Mouse (Mus musculus) thymus, adult 2 months (tissue): Measurements from ENCODE around the gene Gigyf1. TPM values are rescaled to one million over a fixed set of nuclear protein-coding genes. Genes with fewer than 3 reads are reported as not detected.

Experiments
- DNase-seq: peaks from one replicate; pipeline ENCODE4 v3.0.0; 2021
- H3K27ac ChIP-seq: fragments of 200-500 bp; 2 replicates; pipeline ENCODE4 v1.5.1; 2012; ENCODE audit warnings: low read length, control low read depth; ENCODE audit not compliant: control insufficient read depth, insufficient read depth
- H3K27me3 ChIP-seq: fragments of 200-500 bp; 2 replicates; pipeline ENCODE4 v1.6.1; 2012; ENCODE audit warnings: mild to moderate bottlenecking, low read length, moderate library complexity, mixed read lengths; ENCODE audit not compliant: control insufficient read depth, insufficient read depth
- H3K36me3 ChIP-seq: fragments of 200-500 bp; 2 replicates; pipeline ENCODE4 v1.6.1; 2012; ENCODE audit warnings: mild to moderate bottlenecking, low read length, moderate library complexity; ENCODE audit not compliant: control insufficient read depth, insufficient read depth
- H3K4me1 ChIP-seq: fragments of 200-500 bp; replicated peaks from 2 replicates; pipeline ENCODE4 v1.6.1; 2012; ENCODE audit warnings: low read length; ENCODE audit not compliant: control insufficient read depth, insufficient read depth
- H3K4me3 ChIP-seq: fragments of 200-500 bp; 2 replicates; pipeline ENCODE4 v1.5.1; 2012; ENCODE audit warnings: mild to moderate bottlenecking, low read length, control low read depth, moderate library complexity; ENCODE audit not compliant: control insufficient read depth, insufficient read depth
- CTCF ChIP-seq: fragments of 200-500 bp; IDR thresholded peaks from 2 replicates; pipeline ENCODE4 v1.5.1; 2012; ENCODE audit warnings: mild to moderate bottlenecking, control low read depth, low read length, moderate library complexity, borderline replicate concordance; ENCODE audit not compliant: control insufficient read depth, poor library complexity, insufficient read depth; ENCODE audit errors: extremely low read depth
- POLR2A ChIP-seq: fragments of 200-500 bp; IDR thresholded peaks from 2 replicates; pipeline ENCODE4 v1.6.1; 2012; ENCODE audit warnings: mild to moderate bottlenecking, low read length, control low read depth, moderate library complexity; ENCODE audit not compliant: control insufficient read depth, poor library complexity, insufficient read depth; ENCODE audit errors: extremely low read depth
- WGBS: fragments of 180-500 bp; shearing (Covaris S2); methylation state at CpG from one replicate; pipeline ENCODE4 v1.1.7; 2018; 5-methylcytosine and 5-hydroxymethylcytosine counted together
- polyA plus RNA-seq: library from polyadenylated mRNA; depleted of rRNA; stranded (reverse); fragments of >200 nt; gene quantifications from 2 replicates; pipeline ENCODE4 v1.2.3, GENCODE M21; 2012

Gigyf1 gene
- polyA plus RNA-seq, 1 experiment, result 84.3 TPM

DNA sequence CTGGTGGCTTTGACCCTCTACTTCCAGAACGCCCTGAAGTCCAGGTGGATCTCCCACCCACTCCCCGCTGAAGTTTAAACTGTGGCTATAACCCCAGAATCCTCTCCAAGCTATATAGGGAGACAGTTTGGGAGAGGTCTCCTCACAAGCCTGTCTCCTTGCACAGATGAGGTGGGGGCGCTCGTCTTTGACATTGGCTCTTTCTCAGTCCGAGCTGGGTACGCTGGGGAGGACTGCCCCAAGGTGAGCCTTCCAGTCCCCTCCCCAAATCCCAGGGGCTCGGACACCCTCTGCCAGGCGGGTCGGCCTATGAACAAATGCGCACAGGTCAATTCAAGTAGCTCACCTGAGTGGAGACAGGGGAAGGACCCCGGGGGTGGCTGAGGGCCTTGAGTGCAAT lies 35.5 kb downstream of the Gigyf1 start:
- no peak overlapping the region for H3K4me3 ChIP-seq
- 56% methylated on average over 11 of the region's 11 CpGs for WGBS

DNA sequence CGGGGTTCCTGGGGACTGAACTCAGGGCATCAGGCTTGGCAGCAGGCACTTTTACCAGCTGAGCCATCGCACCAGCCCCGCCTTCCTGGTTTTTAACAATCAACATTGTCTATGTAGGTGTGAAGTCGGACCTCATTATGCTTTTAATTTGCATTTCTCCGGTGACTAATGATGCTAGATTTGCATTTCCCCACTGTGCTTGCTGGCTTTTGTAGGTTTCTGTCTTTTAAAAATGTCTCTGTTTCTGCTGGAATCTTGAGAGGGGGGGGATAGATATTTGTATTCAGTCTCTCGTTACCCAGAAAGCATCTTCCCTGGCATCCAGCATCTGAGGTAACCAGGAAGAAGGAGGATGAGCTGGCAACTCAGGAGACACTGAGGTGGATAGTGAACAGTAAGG lies 43.2 kb downstream of the Gigyf1 start:
- Histone ChIP-seq H3K4me1 (no peaks in the 10 kb centered on the region), H3K4me3 (no peak overlapping the region), H3K36me3 (no peaks in the 10 kb centered on the region), H3K27ac (no peak overlapping the region), H3K27me3 (no peaks in the 10 kb centered on the region)
- DNase-seq, result no peak
- no peak for TF ChIP-seq POLR2A
- no peak for TF ChIP-seq CTCF
- 70% methylated on average over 6 of the region's 6 CpGs for WGBS

More for the DNA sequence above, 35.5 kb downstream of the Gigyf1 start:
- no peak for DNase-seq
- TF ChIP-seq CTCF (no peak), POLR2A (no peak)
- Histone ChIP-seq H3K36me3 (no peaks in the 10 kb centered on the region), H3K27me3 (no peaks in the 10 kb centered on the region; the same call in 1 of the 2 replicates), H3K4me1 (peaks cover 6% of the 10 kb centered on the region; the same call in 1 of the 2 replicates), H3K27ac (no peak overlapping the region)

DNA sequence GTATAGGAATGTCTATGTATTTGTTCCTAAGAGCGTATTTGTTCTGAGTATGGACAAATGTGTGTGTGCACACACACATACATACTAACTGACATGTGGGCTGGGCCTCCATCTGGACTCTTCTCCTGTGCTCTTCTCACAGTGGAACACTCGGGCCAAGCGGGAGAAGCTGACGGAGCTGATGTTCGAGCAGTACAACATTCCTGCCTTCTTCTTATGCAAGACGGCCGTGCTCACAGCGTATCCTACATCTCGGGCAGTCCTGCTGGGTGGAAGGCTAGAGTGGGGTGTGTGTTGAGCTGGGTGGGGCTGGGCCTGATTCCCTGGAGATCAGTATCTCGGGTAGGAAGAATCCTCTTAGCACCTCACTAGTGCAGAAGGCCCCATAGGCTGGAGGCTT lies 44.6 kb downstream of the Gigyf1 start:
- 94% methylated on average over 10 of the region's 10 CpGs for WGBS
- no peak for TF ChIP-seq CTCF
- TF ChIP-seq POLR2A, result no peak
- Histone ChIP-seq H3K4me1 (0 out of 2 replicates have a peak, but pooled peaks cover 1% of the 10 kb centered on the region), H3K27me3 (no peaks in the 10 kb centered on the region), H3K27ac (no peak overlapping the region), H3K36me3 (no peaks in the 10 kb centered on the region), H3K4me3 (no peak overlapping the region)
- DNase-seq, result no peak

DNA sequence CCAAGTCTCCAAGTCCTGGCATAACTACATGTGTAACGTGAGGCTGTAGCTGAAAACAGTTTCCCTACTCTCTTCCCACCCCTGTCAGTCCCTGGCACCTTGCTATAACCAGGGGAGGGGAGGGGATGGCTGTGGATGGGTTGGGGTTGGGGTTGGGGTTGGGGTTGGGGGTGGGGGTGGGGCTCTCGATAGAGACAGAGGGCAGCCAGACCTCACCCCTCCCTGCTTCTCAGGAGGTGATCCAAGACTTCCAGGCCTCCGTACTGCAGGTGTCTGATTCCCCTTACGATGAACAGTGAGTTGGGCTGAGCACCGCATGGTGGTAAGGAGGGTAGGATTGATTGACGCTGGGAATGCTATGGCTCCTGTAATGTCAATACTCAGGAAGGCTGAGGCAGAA lies 47.4 kb downstream of the Gigyf1 start:
- TF ChIP-seq POLR2A (no peak), CTCF (no peak)
- DNase-seq, result no peak
- peaks cover 18% of the 10 kb centered on the region for H3K4me1 ChIP-seq
- H3K4me3 ChIP-seq, result no peak overlapping the region
- no peaks in the 10 kb centered on the region for H3K27me3 ChIP-seq
- no peaks in the 10 kb centered on the region for H3K36me3 ChIP-seq
- 95% methylated on average over 6 of the region's 6 CpGs for WGBS
- H3K27ac ChIP-seq, result no peak overlapping the region

DNA sequence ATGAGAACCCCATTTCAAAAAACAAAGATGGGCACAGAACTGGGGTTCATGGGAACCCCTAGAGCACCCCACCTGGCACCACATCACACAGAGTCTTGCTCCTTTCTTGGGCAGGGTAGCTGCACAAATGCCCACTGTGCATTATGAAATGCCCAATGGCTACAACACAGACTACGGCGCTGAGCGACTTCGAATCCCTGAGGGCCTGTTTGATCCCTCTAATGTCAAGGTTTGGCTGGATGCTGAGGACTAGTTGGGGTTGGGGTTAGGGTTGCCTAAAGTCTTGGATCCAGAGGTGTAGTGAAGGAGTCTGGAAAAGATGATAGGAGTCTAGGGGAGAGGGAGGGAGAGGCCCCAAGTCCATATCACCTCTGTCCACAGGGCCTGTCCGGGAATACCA lies 48.1 kb downstream of the Gigyf1 start:
- Histone ChIP-seq H3K36me3 (no peaks in the 10 kb centered on the region), H3K27me3 (no peaks in the 10 kb centered on the region), H3K27ac (no peak overlapping the region), H3K4me3 (no peak overlapping the region), H3K4me1 (peaks cover 24% of the 10 kb centered on the region)
- no peak for DNase-seq
- WGBS, result 94% methylated on average over 5 of the region's 5 CpGs
- no peak for TF ChIP-seq POLR2A
- no peak for TF ChIP-seq CTCF

DNA sequence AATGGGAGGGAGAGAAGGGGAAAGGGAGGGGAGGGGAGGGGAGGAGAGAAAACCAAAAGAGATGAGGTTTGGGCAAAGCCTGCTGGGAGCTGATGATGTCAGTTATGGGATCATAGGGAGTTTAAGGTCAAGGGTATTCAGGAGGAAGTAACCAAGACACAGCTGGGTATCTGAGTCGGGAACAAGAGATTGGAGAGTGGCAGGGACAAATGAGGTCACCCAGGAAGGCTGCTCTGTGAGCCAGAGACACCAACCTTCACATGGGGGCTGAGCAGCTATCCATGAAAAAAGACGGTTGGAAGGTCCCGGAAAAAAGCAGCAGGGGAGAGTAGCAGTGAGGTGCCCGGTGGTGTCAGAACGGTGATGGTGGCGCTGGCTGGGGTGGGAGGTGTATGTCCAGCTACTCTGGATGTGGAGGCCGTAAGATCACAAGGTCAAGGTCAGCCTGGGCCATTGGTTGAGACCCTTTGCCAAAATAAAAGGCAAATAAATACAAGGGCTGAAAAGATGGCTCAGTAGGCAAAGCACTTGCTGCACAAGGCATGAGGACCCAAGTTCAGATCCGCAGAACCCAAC lies 50.0 kb downstream of the Gigyf1 start:
- WGBS, result 87% methylated on average over 8 of the region's 8 CpGs
- Histone ChIP-seq H3K4me3 (no peak overlapping the region), H3K4me1 (peaks cover 24% of the 10 kb centered on the region), H3K27ac (no peak overlapping the region), H3K27me3 (no peaks in the 10 kb centered on the region), H3K36me3 (no peaks in the 10 kb centered on the region)
- no peak for TF ChIP-seq POLR2A
- TF ChIP-seq CTCF, result no peak
- DNase-seq, result no peak

DNA sequence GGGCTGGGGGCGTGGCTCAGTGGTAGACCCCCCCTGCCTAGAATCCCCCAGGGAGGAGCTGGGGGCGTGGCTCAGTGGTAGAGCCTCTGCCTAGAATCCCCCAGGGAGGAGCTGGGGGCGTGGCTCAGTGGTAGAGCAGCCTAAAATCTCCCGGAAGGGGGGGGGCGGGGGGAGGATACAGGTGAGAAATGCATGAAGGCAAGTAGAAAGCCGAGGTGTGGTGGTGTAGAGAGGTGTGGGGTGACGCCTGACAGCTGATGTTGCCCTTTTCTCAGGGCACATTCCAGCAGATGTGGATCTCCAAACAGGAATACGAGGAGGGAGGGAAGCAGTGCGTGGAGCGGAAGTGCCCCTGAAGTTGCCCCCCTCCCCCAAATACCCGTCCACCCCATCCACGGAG lies 50.7 kb downstream of the Gigyf1 start:
- Histone ChIP-seq H3K27me3 (no peaks in the 10 kb centered on the region), H3K36me3 (no peaks in the 10 kb centered on the region), H3K4me3 (no peak overlapping the region), H3K4me1 (peaks cover 24% of the 10 kb centered on the region), H3K27ac (no peak overlapping the region)
- DNase-seq, result no peak
- TF ChIP-seq POLR2A (no peak), CTCF (no peak)
- WGBS, result 82% methylated on average over 12 of the region's 12 CpGs
